Mouse (Mus musculus): ENCODE measurements around the gene Epb41l1.
A peak's percentile ranks its signal among the peaks of the same experiment; 100 is the strongest.
"Not testable (repeated sequence)": the region's sequence is repeated elsewhere in the genome, so short reads cannot be mapped to it uniquely, and the experiment has no call there.

The Epb41l1 gene

GRCm38 (mm10) chr2:156420694-156421380, at the start of gene Epb41l1:
TSS of gene Epb41l1 (plus strand) at chr2:156420909.
- ATAC-seq (ENCODE audit: low TSS enrichment) = 0 out of 2 replicates have a peak, but pooled peaks have one; percentile 21

GRCm38 (mm10) chr2:156376956-156377355, 43.8 kb upstream of the Epb41l1 start:
- no peak for ATAC-seq (ENCODE audit: low TSS enrichment)

- peak; percentile 95 for ATAC-seq (ENCODE audit: low TSS enrichment)
These were observed 40.8 kb upstream of the Epb41l1 start for GRCm38 (mm10) chr2:156379929-156380328.

- no peak for ATAC-seq (ENCODE audit: low TSS enrichment)
These were observed 39.4 kb upstream of the Epb41l1 start for GRCm38 (mm10) chr2:156381350-156381749.

GRCm38 (mm10) chr2:156392461-156393154, 28.1 kb upstream of the Epb41l1 start:
- peak; percentile 83 for ATAC-seq (ENCODE audit: low TSS enrichment)

GRCm38 (mm10) chr2:156393155-156393828, 27.4 kb upstream of the Epb41l1 start:
- ATAC-seq (ENCODE audit: low TSS enrichment) = no peak

- ATAC-seq (ENCODE audit: low TSS enrichment) = no peak
These were observed 26.4 kb upstream of the Epb41l1 start for GRCm38 (mm10) chr2:156394282-156394681.

- ATAC-seq (ENCODE audit: low TSS enrichment) = no peak
These were observed 24.6 kb upstream of the Epb41l1 start for GRCm38 (mm10) chr2:156396096-156396495.

- ATAC-seq (ENCODE audit: low TSS enrichment) = no peak
These were observed 22.7 kb upstream of the Epb41l1 start for GRCm38 (mm10) chr2:156397988-156398387.

- ATAC-seq (ENCODE audit: low TSS enrichment) = no peak
These were observed 21.2 kb upstream of the Epb41l1 start for GRCm38 (mm10) chr2:156399485-156399884.

- peak; percentile 91 for ATAC-seq (ENCODE audit: low TSS enrichment)
These were observed 19.4 kb upstream of the Epb41l1 start for GRCm38 (mm10) chr2:156401331-156401730.

GRCm38 (mm10) chr2:156402036-156402435, 18.7 kb upstream of the Epb41l1 start:
- no peak for ATAC-seq (ENCODE audit: low TSS enrichment)

GRCm38 (mm10) chr2:156406987-156407386, 13.7 kb upstream of the Epb41l1 start:
- ATAC-seq (ENCODE audit: low TSS enrichment) = no peak

- ATAC-seq (ENCODE audit: low TSS enrichment) = peak; percentile 70; the same call in 1 of the 2 replicates
These were observed 12.5 kb upstream of the Epb41l1 start for GRCm38 (mm10) chr2:156408168-156408567.

- not testable (repeated sequence) for ATAC-seq (ENCODE audit: low TSS enrichment)
These were observed 9.4 kb upstream of the Epb41l1 start for GRCm38 (mm10) chr2:156411348-156411747.

- no peak for ATAC-seq (ENCODE audit: low TSS enrichment)
These were observed 5.7 kb upstream of the Epb41l1 start for GRCm38 (mm10) chr2:156414996-156415395.

GRCm38 (mm10) chr2:156415674-156416073, 5.0 kb upstream of the Epb41l1 start:
- no peak for ATAC-seq (ENCODE audit: low TSS enrichment)

- ATAC-seq (ENCODE audit: low TSS enrichment) = no peak
These were observed 3.5 kb upstream of the Epb41l1 start for GRCm38 (mm10) chr2:156417194-156417593.

- no peak for ATAC-seq (ENCODE audit: low TSS enrichment)
These were observed 2.2 kb upstream of the Epb41l1 start for GRCm38 (mm10) chr2:156418467-156418866.

GRCm38 (mm10) chr2:156420327-156420693, 399 bp upstream of the Epb41l1 start:
- ATAC-seq (ENCODE audit: low TSS enrichment) = 0 out of 2 replicates have a peak, but pooled peaks have one; percentile 11

GRCm38 (mm10) chr2:156421381-156422110, 837 bp downstream of the Epb41l1 start:
- ATAC-seq (ENCODE audit: low TSS enrichment) = peak; percentile 61

GRCm38 (mm10) chr2:156422631-156423030, 1.9 kb downstream of the Epb41l1 start:
- ATAC-seq (ENCODE audit: low TSS enrichment) = no peak
